Comparison of ENCODE assay signal across 9 mouse cellular contexts in the genomic region with DNA sequence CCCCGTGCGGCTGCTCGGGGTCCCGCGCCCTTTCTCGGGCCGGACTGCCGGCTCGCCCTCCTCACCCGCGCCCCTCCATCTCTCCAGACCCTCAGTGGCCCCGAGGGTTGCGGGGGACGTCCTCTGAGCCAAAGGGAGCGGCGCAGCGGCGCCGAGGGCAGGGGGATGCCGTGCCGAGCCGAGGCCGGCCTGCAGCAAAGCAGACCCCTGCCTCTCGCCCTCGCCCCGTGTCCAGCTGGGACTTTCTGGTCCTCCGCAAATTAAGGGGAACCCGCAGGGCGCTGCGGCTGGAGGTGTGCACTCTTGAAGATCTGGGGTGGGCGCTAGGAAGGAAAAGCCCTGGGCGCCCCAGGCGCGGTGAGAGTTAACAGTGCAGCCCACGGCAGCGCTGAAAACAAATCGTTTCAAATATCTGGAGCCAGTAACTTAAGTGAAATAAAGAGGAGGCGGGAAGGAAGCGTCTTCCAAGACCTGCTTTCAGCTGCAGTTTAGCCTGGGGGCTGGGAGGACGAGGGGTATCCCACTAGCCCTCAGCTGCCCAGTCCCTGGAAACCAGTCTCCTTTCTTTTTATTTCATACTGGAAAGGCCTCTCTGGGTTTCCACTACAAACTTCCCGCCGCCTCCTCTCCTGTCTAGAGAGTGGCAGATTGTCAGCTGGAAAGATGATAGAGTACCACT. TPM values are rescaled to one million over a fixed set of nuclear protein-coding genes. Genes with fewer than 3 reads are reported as not detected.
DNase-seq lines count a peak whose midpoint lies in the region; ATAC-seq and TF ChIP-seq lines count a peak whose summit lies in the region.
"Had no signal": no experiment of that assay in that cellular context is flagged by ENCODE, and none has a peak within 500 bp of the region (broad histone marks: within the 10 kb centered on the region; RNA-seq: fewer than 3 reads in every experiment).

No protein-coding gene starts in this region.

- no peaks in the 10 kb centered on the region for H3K36me3 ChIP-seq in E14TG2a.4 (ENCODE audit: insufficient read depth, low read length)
- no peaks in the 10 kb centered on the region for H3K36me3 ChIP-seq in forebrain, embryonic 13.5 days (ENCODE audit: poor library complexity, severe bottlenecking)
- H3K36me3 ChIP-seq in hindbrain, embryonic 12.5 days, result no peaks in the 10 kb centered on the region
- H3K36me3 ChIP-seq in limb, embryonic 12.5 days, result 0 out of 2 replicates have a peak, but pooled peaks cover 6% of the 10 kb centered on the region

- no peaks in the 10 kb centered on the region for H3K27me3 ChIP-seq in cerebellum, adult 2 months (ENCODE audit: control insufficient read depth, insufficient read depth, low read length)
- H3K27me3 ChIP-seq in E14TG2a.4 (ENCODE audit: insufficient read depth, low read length), result peaks cover 60% of the 10 kb centered on the region
- H3K27me3 ChIP-seq in forebrain, embryonic 13.5 days, result no peaks in the 10 kb centered on the region
- no peaks in the 10 kb centered on the region for H3K27me3 ChIP-seq in hindbrain, embryonic 12.5 days
- H3K27me3 ChIP-seq in limb, embryonic 12.5 days, result peaks cover 19% of the 10 kb centered on the region; the same call in 1 of the 2 replicates

- H3K4me3 ChIP-seq in cerebellum, adult 2 months (replicated peaks; ENCODE audit: insufficient read depth, low read depth, low read length), result peak overlapping the region; percentile 54
- H3K4me3 ChIP-seq in E14TG2a.4 (replicated peaks; ENCODE audit: low read length), result peak overlapping the region; percentile 87
- H3K4me3 ChIP-seq in forebrain, embryonic 13.5 days, result peak overlapping the region; percentile 92
- peak overlapping the region; percentile 73 for H3K4me3 ChIP-seq in hindbrain, embryonic 12.5 days
- H3K4me3 ChIP-seq in limb, embryonic 12.5 days (replicated peaks), result peak overlapping the region; percentile 93

- peak in 1 of 2 experiments; percentile 62 for DNase-seq in cerebellum, adult 2 months
- no peak for DNase-seq in cerebellum, postnatal 4 days (ENCODE audit: low spot score in 2 of 2)
- peak; percentile 34 for DNase-seq in naive thymus-derived CD4-positive, alpha-beta T cell, adult 2 months (ENCODE audit: low read depth)
- no peak for DNase-seq in natural killer cell, adult 2 months (ENCODE audit: low spot score in 2 of 2)

- H3K9me3 ChIP-seq in E14TG2a.4 (ENCODE audit: low read length), result no peaks in the 10 kb centered on the region
- H3K9me3 ChIP-seq in forebrain, embryonic 13.5 days (replicated peaks), result no peaks in the 10 kb centered on the region
- H3K9me3 ChIP-seq in hindbrain, embryonic 12.5 days (replicated peaks), result no peaks in the 10 kb centered on the region
- no peaks in the 10 kb centered on the region for H3K9me3 ChIP-seq in limb, embryonic 12.5 days

- TF ChIP-seq CTCF in cerebellum, adult 2 months (IDR thresholded peaks at IDR 0.05; ENCODE audit: borderline replicate concordance, insufficient read depth, low read depth, low read length), result no peak
- no peak for TF ChIP-seq CTCF in E14TG2a.4 (conservative IDR thresholded peaks at IDR 0.05; ENCODE audit: low read length)

- 0 out of 2 replicates have a peak, but pooled peaks have one; percentile 6 for TF ChIP-seq POLR2A in cerebellum, adult 2 months (IDR thresholded peaks at IDR 0.05; ENCODE audit: borderline replicate concordance, insufficient read depth, low read length)

- ATAC-seq in forebrain, embryonic 13.5 days, result peak; percentile 65
- peak; percentile 75 for ATAC-seq in hindbrain, embryonic 12.5 days (ENCODE audit: low FRiP score)
- ATAC-seq in limb, embryonic 12.5 days (ENCODE audit: insufficient number of reproducible peaks, insufficient read depth, low FRiP score, low TSS enrichment, low read depth), result peak; percentile 64

- 4% methylated on average over 42 of the region's 42 CpGs for WGBS in cerebellum, adult 2 months
- WGBS in forebrain, embryonic 13.5 days, result under 1% methylated on average over 35 of the region's 42 CpGs
- under 1% methylated on average over 41 of the region's 42 CpGs for WGBS in hindbrain, embryonic 12.5 days
- WGBS in limb, embryonic 12.5 days, result under 1% methylated on average over 42 of the region's 42 CpGs

- H3K4me1 ChIP-seq in cerebellum, adult 2 months (ENCODE audit: control insufficient read depth, insufficient read depth, low read length), result no peaks in the 10 kb centered on the region
- peaks cover 48% of the 10 kb centered on the region for H3K4me1 ChIP-seq in E14TG2a.4 (replicated peaks; ENCODE audit: low read depth, low read length)
- peaks cover 60% of the 10 kb centered on the region for H3K4me1 ChIP-seq in forebrain, embryonic 13.5 days
- H3K4me1 ChIP-seq in hindbrain, embryonic 12.5 days, result peaks cover 57% of the 10 kb centered on the region
- H3K4me1 ChIP-seq in limb, embryonic 12.5 days (replicated peaks), result peaks cover 66% of the 10 kb centered on the region

- peak overlapping the region; percentile 75 for H3K4me2 ChIP-seq in forebrain, embryonic 13.5 days
- H3K4me2 ChIP-seq in hindbrain, embryonic 12.5 days (replicated peaks), result peak overlapping the region; percentile 83
- H3K4me2 ChIP-seq in limb, embryonic 12.5 days, result peak overlapping the region; percentile 77

- no peak overlapping the region for H3K27ac ChIP-seq in cerebellum, adult 2 months (ENCODE audit: insufficient read depth, low read length)
- peak overlapping the region; percentile 95 for H3K27ac ChIP-seq in forebrain, embryonic 13.5 days
- peak overlapping the region; percentile 99 for H3K27ac ChIP-seq in hindbrain, embryonic 12.5 days
- peak overlapping the region; percentile 100 for H3K27ac ChIP-seq in limb, embryonic 12.5 days

- H3K9ac ChIP-seq in forebrain, embryonic 13.5 days, result peak overlapping the region; percentile 97
- peak overlapping the region; percentile 89 for H3K9ac ChIP-seq in hindbrain, embryonic 12.5 days
- peak overlapping the region; percentile 96 for H3K9ac ChIP-seq in limb, embryonic 12.5 days (replicated peaks)

RNA-seq across cellular contexts. Expression of gene Aff3, which starts 36.9 kb away (rescaled TPM):
- polyA plus RNA-seq in cerebellum, adult 2 months (2012; rRNA removed), result 18.8 and 19.8 TPM in 2 replicates
- polyA plus RNA-seq in forebrain, embryonic 13.5 days (2015; fragmentation: Nextera tagmentation; extraction: Ambion mirVana), result 9.3 and 10.6 TPM in 2 replicates
- 45.1 and 45.2 TPM in 2 replicates for polyA plus RNA-seq in hindbrain, embryonic 12.5 days (2016; fragmentation: Nextera tagmentation; extraction: Ambion mirVana)
- polyA plus RNA-seq in limb, embryonic 12.5 days (2016; fragmentation: Nextera tagmentation; extraction: Ambion mirVana), result 39.9 and 48.5 TPM in 2 replicates
- polyA plus RNA-seq: C2C12 had no signal
